Comparison of ENCODE assay signal across 18 mouse cellular contexts in the genomic region with DNA sequence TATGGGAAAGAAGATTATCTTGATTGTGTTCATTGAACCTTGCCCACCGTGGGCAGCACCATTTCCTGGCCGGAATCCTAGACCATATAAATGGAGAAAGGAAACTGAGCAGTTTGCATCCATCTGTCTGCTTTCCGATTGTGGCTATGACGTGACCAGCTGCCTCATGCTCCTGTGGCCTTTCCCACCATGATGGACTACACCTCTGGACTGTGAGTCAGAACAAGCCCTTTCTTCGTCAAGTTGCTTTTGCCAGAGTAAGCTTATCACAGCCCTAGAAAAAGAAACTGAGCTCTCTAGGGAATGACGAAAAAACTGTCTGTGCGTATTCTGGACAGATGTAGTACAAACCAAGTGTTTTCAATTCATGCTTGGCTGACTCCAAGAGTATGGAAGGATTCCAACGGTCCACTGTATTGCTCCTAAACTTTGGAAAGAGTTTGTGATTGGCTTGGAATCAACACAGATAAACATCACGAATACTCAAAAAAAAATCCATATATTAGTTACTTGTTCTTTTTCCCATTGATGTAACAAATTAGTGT. TPM values are rescaled to one million over a fixed set of nuclear protein-coding genes. Genes with fewer than 3 reads are reported as not detected.
"Had no signal": no experiment of that assay in that cellular context is flagged by ENCODE, and none has a peak within 500 bp of the region (broad histone marks: within the 10 kb centered on the region; RNA-seq: fewer than 3 reads in every experiment).

No protein-coding gene starts in this region.

- H3K9me3 ChIP-seq: kidney, embryonic 15.5 days; limb, embryonic 12.5 days; liver, embryonic 12.5 days; megakaryocyte, embryonic 14.5 days; midbrain, embryonic 15.5 days; neural tube, embryonic 12.5 days had no signal

- H3K4me1 ChIP-seq: kidney, embryonic 15.5 days; limb, embryonic 12.5 days; liver, embryonic 12.5 days; megakaryocyte, embryonic 14.5 days; midbrain, embryonic 15.5 days; neural tube, embryonic 12.5 days had no signal

- H3K4me2 ChIP-seq: kidney, embryonic 15.5 days; limb, embryonic 12.5 days; liver, embryonic 12.5 days; lung, embryonic 14.5 days; midbrain, embryonic 11.5 days; midbrain, embryonic 15.5 days; neural tube, embryonic 12.5 days had no signal

- H3K4me3 ChIP-seq: kidney, embryonic 15.5 days; limb, embryonic 12.5 days; liver, embryonic 12.5 days; megakaryocyte, embryonic 14.5 days; midbrain, embryonic 15.5 days; neural tube, embryonic 12.5 days had no signal

- H3K36me3 ChIP-seq: kidney, embryonic 15.5 days; limb, embryonic 12.5 days; liver, embryonic 12.5 days; midbrain, embryonic 15.5 days; neural tube, embryonic 12.5 days had no signal

- H3K9ac ChIP-seq: kidney, embryonic 15.5 days; limb, embryonic 12.5 days; liver, embryonic 12.5 days; lung, embryonic 14.5 days; midbrain, embryonic 15.5 days; neural tube, embryonic 12.5 days had no signal

- H3K27me3 ChIP-seq: kidney, embryonic 15.5 days; limb, embryonic 12.5 days; liver, embryonic 12.5 days; midbrain, embryonic 15.5 days; neural tube, embryonic 12.5 days had no signal

- H3K27ac ChIP-seq: kidney, embryonic 15.5 days; limb, embryonic 12.5 days; liver, embryonic 12.5 days; macrophage; midbrain, embryonic 15.5 days; neural tube, embryonic 12.5 days had no signal

- DNase-seq: kidney, postnatal 25 days; layer of hippocampus, adult 9-11 months; layer of hippocampus, postnatal 36 days; lung, embryonic 14.5 days; lung, postnatal 10 days; retina, postnatal 1 day; right cerebral cortex, postnatal 4 days; thymus, postnatal 36 days had no signal

- ATAC-seq: liver, embryonic 12.5 days; midbrain, embryonic 15.5 days had no signal

RNA-seq across cellular contexts. Expression of a gene that starts 10.8 kb away (rescaled TPM):
- total RNA-seq: monocyte, adult 5-6 weeks; neutrophil, adult 5-6 weeks had no signal
